Mouse (Mus musculus) gastrocnemius, postnatal 14 days (tissue): Measurements from ENCODE around the gene Olfr1351. TPM values are rescaled to one million over a fixed set of nuclear protein-coding genes. Genes with fewer than 3 reads are reported as not detected.
"Not testable (repeated sequence)": the region's sequence is repeated elsewhere in the genome, so short reads cannot be mapped to it uniquely, and the experiment has no call there.

Experiments
- DNase-seq: peaks from one replicate; pipeline ENCODE4 v3.0.0; 2021; ENCODE audit warnings: mixed read lengths
- intact Hi-C: fragments of 180-260 bp; cut with DNase I; formaldehyde crosslinking; loops from one replicate; pipeline ENCODE4 v1.15.1; 2025; ENCODE audit warnings: low total_unique reads
- long read RNA-seq, 2 experiments: library from polyadenylated mRNA; stranded (forward); transcript quantifications; one replicate each; pipeline ENCODE4 v2.0.0; 2021
- total RNA-seq, 2 experiments: library from RNA; stranded (reverse); gene quantifications; 2 replicates each; pipeline ENCODE4 v1.2.3; 2021

The Olfr1351 gene
- not detected for total RNA-seq
- long read RNA-seq, experiment 1, result 0 reads
- long read RNA-seq, experiment 2, result 0 reads

- DNase-seq, result no peak
- intact Hi-C loops, result no loop called here
These were observed at the start of gene Olfr1351 for GRCm38 (mm10) chr10:79012172-79012571. Gene Olfr1351, plus strand, starts transcription at chr10:79012472.

GRCm38 (mm10) chr10:78963009-78963408 is 49.3 kb upstream of the Olfr1351 start, which contains the start of gene Olfr1353:
Gene Olfr1353, plus strand, starts transcription at chr10:78963309.
- DNase-seq, intact Hi-C loops: not testable (repeated sequence)

- no peak for DNase-seq
- intact Hi-C loops, result no loop called here
These were observed 31.5 kb upstream of the Olfr1351 start, which contains the start of gene Olfr1352 for GRCm38 (mm10) chr10:78980750-78981149. Gene Olfr1352, plus strand, starts transcription at chr10:78981050.

- intact Hi-C loops, result no loop called here
- DNase-seq, result no peak
These were observed 16.2 kb downstream of the Olfr1351 start, which contains the start of gene Olfr57 for GRCm38 (mm10) chr10:79028441-79028840. Gene Olfr57, plus strand, starts transcription at chr10:79028741.

- DNase-seq, intact Hi-C loops: not testable (repeated sequence)
These were observed 30.2 kb downstream of the Olfr1351 start for GRCm38 (mm10) chr10:79042457-79042856.

- DNase-seq, intact Hi-C loops: not testable (repeated sequence)
These were observed 45.1 kb downstream of the Olfr1351 start for GRCm38 (mm10) chr10:79057370-79057769.

Other genes starting within 250 kb of the Olfr1351 start
- under 1 TPM in 1 of 2 experiments, not detected in 1; 0.14 TPM for gene Slc1a6, start 232.0 kb upstream of the Olfr1351 start, total RNA-seq
- not detected for gene Olfr1356, start 160.3 kb upstream of the Olfr1351 start, total RNA-seq
- gene Olfr1355, start 136.9 kb upstream of the Olfr1351 start, total RNA-seq, result not detected
- not detected for gene Olfr1354, start 99.3 kb upstream of the Olfr1351 start, total RNA-seq
- gene Olfr8, start 61.8 kb upstream of the Olfr1351 start, total RNA-seq, result not detected
- gene Olfr1353, start 49.2 kb upstream of the Olfr1351 start, total RNA-seq, result not detected
- not detected for gene Olfr1352, start 31.4 kb upstream of the Olfr1351 start, total RNA-seq
- gene Olfr57, start 16.3 kb downstream of the Olfr1351 start, total RNA-seq, result not detected
- 10 to 100 TPM in 1 of 2 experiments, 1 to 10 TPM in 1; 9.6 to 10.5 TPM for gene 2610008E11Rik, start 85.1 kb downstream of the Olfr1351 start, total RNA-seq
- not detected for gene Vmn2r80, start 136.3 kb downstream of the Olfr1351 start, total RNA-seq
- gene Vmn2r81, start 235.2 kb downstream of the Olfr1351 start, total RNA-seq, result not detected